Mouse (Mus musculus) hindbrain, embryonic 12.5 days (tissue): Measurements from ENCODE around the gene Epb41l3. TPM values are rescaled to one million over a fixed set of nuclear protein-coding genes. Genes with fewer than 3 reads are reported as not detected.

ENCODE experiments used
- ATAC-seq: fragments of 200-750 bp; cut with Nextera tagmentation; 2 replicates; pipeline ENCODE4 v1.8.0; 2017; ENCODE audit warnings: moderate TSS enrichment; ENCODE audit not compliant: low FRiP score
- H3K27ac ChIP-seq: fragments of 300-500 bp; sonication (generic); 2 replicates; pipeline ENCODE4 v1.5.1; 2016; ENCODE audit warnings: mild to moderate bottlenecking
- H3K27me3 ChIP-seq: fragments of 300-500 bp; sonication (generic); 2 replicates; pipeline ENCODE4 v1.6.1; 2016; ENCODE audit warnings: mild to moderate bottlenecking
- H3K36me3 ChIP-seq: fragments of 300-500 bp; sonication (generic); 2 replicates; pipeline ENCODE4 v1.6.1; 2016; ENCODE audit warnings: mild to moderate bottlenecking
- H3K4me1 ChIP-seq: fragments of 300-500 bp; sonication (generic); 2 replicates; pipeline ENCODE4 v1.6.1; 2016
- H3K4me2 ChIP-seq: fragments of 300-500 bp; sonication (generic); replicated peaks from 2 replicates; pipeline ENCODE4 v1.6.1; 2016; ENCODE audit warnings: mild to moderate bottlenecking
- H3K4me3 ChIP-seq: fragments of 300-500 bp; sonication (generic); 2 replicates; pipeline ENCODE4 v1.5.1; 2016; ENCODE audit warnings: mild to moderate bottlenecking
- H3K9ac ChIP-seq: fragments of 300-500 bp; sonication (generic); 2 replicates; pipeline ENCODE4 v1.6.1; 2016; ENCODE audit warnings: mild to moderate bottlenecking, moderate library complexity
- H3K9me3 ChIP-seq: fragments of 300-500 bp; sonication (generic); replicated peaks from 2 replicates; pipeline ENCODE4 v1.6.1; 2016; ENCODE audit warnings: mild to moderate bottlenecking
- WGBS: fragments of 180-500 bp; shearing (Covaris S2); methylation state at CpG from one replicate; pipeline ENCODE4 v1.1.7; 2016; 5-methylcytosine and 5-hydroxymethylcytosine counted together
- polyA plus RNA-seq: library from polyadenylated mRNA; unstranded; fragments of >200 nt; fragmentation: Nextera tagmentation; extraction: Ambion mirVana; gene quantifications from 2 replicates; pipeline ENCODE4 v1.2.1, GENCODE M21; 2016

Gene Epb41l3
- polyA plus RNA-seq, 1 experiment from 2014 or later, result 104 TPM

DNA sequence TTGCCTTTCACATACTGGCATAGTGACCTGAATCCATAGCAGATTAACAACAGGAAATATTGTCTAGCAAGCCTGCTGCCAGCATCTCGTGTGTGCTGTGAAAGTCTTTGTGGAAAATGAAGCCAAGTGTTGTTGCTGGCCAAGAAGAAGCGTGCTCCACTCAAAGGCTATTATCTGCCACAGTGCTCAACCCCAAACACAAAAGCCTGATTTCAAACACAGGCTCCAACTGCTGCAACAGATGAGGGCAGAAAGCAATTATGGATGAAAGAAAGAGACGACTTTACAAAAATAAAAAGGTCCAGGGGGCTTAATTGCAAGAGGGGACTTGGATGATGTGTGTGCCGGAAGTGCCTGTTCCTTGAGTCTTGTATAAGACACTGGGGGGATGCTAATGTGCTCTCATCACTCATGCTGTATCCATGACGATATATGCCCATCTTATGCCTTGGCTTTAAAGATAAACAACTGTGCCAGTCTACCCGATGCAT, 154.7 kb downstream of the Epb41l3 start:
- WGBS, result 37% methylated on average over 6 of the region's 6 CpGs
- no peak for ATAC-seq
- H3K9me3 ChIP-seq, result no peaks in the 10 kb centered on the region
- H3K27me3 ChIP-seq, result no peaks in the 10 kb centered on the region
- no peak overlapping the region for H3K4me3 ChIP-seq
- H3K4me2 ChIP-seq, result no peak overlapping the region
- H3K9ac ChIP-seq, result no peak overlapping the region
- H3K27ac ChIP-seq, result peak overlapping the region; percentile 25
- H3K36me3 ChIP-seq, result no peaks in the 10 kb centered on the region
- peaks cover 31% of the 10 kb centered on the region for H3K4me1 ChIP-seq

DNA sequence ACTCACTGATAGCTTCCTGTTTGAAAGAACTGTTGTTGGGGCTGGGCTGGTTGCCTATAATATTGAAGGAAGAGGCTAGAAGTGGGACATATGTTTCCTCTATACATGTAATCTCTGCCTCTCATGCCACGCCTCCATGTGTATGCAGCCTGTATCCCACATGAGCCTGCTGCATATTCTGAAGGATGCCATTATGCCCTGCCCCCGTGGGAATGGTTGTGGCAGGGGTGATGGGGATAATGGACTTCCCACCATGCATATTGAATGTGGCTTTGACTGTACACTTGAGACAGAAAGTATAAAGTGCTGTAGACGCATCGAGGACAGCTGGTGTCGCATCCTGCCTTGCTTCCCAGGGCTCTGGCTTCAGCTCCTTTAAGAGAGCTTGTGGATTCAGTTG, 155.9 kb downstream of the Epb41l3 start:
- no peak overlapping the region for H3K4me3 ChIP-seq
- no peak; the same call in 1 of the 2 replicates for ATAC-seq
- H3K9ac ChIP-seq, result no peak overlapping the region
- H3K4me1 ChIP-seq, result peaks cover 31% of the 10 kb centered on the region
- no peaks in the 10 kb centered on the region for H3K9me3 ChIP-seq
- no peaks in the 10 kb centered on the region for H3K27me3 ChIP-seq
- no peak overlapping the region for H3K4me2 ChIP-seq
- peak overlapping the region; percentile 30; the same call in 1 of the 2 replicates for H3K27ac ChIP-seq
- WGBS, result 66% methylated on average over 5 of the region's 5 CpGs
- no peaks in the 10 kb centered on the region for H3K36me3 ChIP-seq

DNA sequence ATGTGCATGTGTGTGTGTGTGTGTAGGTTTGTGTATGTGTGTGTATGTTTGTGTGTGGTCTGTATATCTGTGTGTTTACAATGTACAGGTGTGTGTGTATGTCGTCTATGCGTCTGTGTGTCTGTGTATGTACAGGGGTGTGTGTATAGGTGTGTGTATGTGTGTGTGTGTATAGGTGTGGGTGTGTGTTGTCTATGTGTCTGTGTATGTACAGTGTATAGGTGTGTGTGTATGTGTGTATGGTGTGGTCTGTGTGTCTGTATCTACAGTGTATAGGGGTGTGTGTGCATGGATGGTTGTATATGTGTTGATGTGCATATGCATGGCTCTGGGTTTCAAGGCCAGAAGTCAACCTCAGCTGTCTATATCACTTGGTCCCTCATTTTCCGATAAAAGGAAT, 161.7 kb downstream of the Epb41l3 start:
- ATAC-seq, result no peak
- Histone ChIP-seq H3K9ac (no peak overlapping the region), H3K4me1 (no peaks in the 10 kb centered on the region), H3K4me2 (no peak overlapping the region), H3K27me3 (0 out of 2 replicates have a peak, but pooled peaks cover 3% of the 10 kb centered on the region), H3K36me3 (no peaks in the 10 kb centered on the region), H3K4me3 (no peak overlapping the region), H3K27ac (no peak overlapping the region), H3K9me3 (no peaks in the 10 kb centered on the region)
- 95% methylated on average over 3 of the region's 3 CpGs for WGBS

DNA sequence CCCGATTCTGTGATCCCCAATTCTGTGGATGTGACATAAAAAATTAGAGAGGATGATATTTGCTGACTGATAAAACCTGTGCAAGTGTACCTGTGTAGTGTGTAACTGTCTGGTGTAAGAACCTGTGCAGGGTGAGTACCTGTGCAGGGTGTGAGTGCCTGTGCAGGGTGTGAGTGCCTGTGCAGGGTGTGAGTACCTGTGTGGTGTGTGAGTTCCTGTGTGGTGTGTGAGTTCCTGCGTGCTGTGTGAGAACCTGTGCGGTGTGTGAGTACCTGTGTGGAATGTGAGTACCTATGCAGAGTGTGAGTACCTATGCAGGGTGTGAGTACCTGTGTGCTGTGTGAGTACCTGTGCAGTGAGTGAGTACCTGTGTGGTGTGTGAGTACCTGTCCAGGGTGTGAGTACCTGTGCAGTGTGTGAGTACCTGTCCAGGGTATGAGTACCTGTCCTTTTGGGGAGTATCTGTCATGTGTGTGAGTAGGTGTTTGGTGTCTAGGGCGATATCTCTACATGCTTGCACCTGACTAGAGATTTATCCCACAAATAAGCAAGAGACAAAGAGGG, 163.4 kb downstream of the Epb41l3 start:
- Histone ChIP-seq H3K9ac (no peak overlapping the region), H3K9me3 (no peaks in the 10 kb centered on the region), H3K27me3 (0 out of 2 replicates have a peak, but pooled peaks cover 3% of the 10 kb centered on the region), H3K4me2 (no peak overlapping the region), H3K4me3 (no peak overlapping the region), H3K27ac (no peak overlapping the region), H3K36me3 (no peaks in the 10 kb centered on the region), H3K4me1 (no peaks in the 10 kb centered on the region)
- ATAC-seq, result no peak
- WGBS, result 95% methylated on average over 4 of the region's 4 CpGs

DNA sequence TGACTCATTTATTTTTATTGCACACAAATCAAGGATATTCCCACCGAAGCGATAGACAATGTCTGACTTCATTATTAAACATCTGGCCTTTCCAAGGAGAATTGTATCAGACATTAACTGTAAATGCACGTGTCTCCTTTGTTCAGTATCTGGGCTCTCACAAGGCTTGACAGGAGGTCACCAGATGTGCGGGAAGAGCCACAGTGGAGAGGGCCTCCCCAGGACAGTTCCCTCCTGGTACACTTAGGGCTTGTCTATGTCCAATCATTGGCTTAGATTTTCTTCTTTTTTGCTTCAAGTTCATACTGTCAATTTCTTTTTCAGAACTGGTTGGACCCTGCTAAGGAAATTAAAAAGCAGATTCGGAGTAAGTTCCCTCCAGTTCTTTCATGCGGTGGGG, 163.9 kb downstream of the Epb41l3 start:
- Histone ChIP-seq H3K9me3 (no peaks in the 10 kb centered on the region), H3K4me1 (no peaks in the 10 kb centered on the region), H3K9ac (no peak overlapping the region), H3K4me3 (no peak overlapping the region), H3K4me2 (no peak overlapping the region), H3K27ac (no peak overlapping the region), H3K36me3 (no peaks in the 10 kb centered on the region), H3K27me3 (0 out of 2 replicates have a peak, but pooled peaks cover 3% of the 10 kb centered on the region)
- WGBS, result 83% methylated on average over 6 of the region's 6 CpGs
- no peak for ATAC-seq

DNA sequence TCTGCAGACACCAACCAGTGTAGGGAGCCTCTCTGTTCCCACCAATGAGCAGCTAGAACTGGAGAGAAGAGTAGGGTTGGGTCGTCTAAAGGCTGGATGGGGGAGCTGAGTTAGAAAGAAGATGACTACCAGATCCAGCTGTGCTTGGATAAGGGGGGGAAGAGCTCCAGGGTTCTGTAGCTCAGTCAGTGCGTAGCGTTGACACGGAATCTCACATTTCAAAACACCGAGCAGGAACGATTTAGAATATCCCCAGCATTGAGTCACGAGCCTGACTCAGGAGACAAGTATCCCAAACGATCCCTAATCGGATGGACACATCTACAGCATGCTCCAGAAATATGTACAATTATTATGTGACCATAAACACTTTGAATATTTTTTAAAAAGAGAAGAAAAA, 180.4 kb downstream of the Epb41l3 start:
- Histone ChIP-seq H3K27me3 (no peaks in the 10 kb centered on the region), H3K4me3 (no peak overlapping the region)
- ATAC-seq, result no peak

DNA sequence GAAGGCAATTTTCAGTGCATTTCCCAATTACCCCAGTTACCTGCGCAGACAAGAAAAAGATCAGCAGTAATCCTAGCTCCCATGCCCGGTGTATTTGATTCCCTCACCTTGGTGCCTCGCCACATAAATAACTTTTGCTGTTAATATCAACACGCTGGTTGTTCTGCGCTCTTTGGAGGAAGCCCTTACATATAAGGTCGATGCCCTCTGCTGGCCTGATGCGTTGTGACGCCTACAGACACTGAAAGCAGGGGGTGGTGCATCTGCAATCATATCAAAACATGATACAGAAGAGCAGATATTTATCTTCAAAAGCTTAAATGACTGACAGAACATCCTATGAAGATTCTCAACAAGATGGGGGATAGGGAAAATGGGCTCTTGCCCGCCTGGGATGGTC, 181.0 kb downstream of the Epb41l3 start:
- no peak overlapping the region for H3K4me2 ChIP-seq
- ATAC-seq, result 0 out of 2 replicates have a peak, but pooled peaks have one; percentile 8
- H3K27ac ChIP-seq, result no peak overlapping the region
- no peak overlapping the region for H3K4me3 ChIP-seq
- H3K9ac ChIP-seq, result no peak overlapping the region
- no peaks in the 10 kb centered on the region for H3K36me3 ChIP-seq
- 56% methylated on average over 9 of the region's 9 CpGs for WGBS
- no peaks in the 10 kb centered on the region for H3K9me3 ChIP-seq
- H3K4me1 ChIP-seq, result peaks cover 3% of the 10 kb centered on the region; the same call in 1 of the 2 replicates
- no peaks in the 10 kb centered on the region for H3K27me3 ChIP-seq

More for the DNA sequence above, 180.4 kb downstream of the Epb41l3 start:
- no peaks in the 10 kb centered on the region for H3K36me3 ChIP-seq
- H3K9ac ChIP-seq, result no peak overlapping the region
- H3K27ac ChIP-seq, result no peak overlapping the region
- no peak overlapping the region for H3K4me2 ChIP-seq
- peaks cover 3% of the 10 kb centered on the region; the same call in 1 of the 2 replicates for H3K4me1 ChIP-seq
- H3K9me3 ChIP-seq, result no peaks in the 10 kb centered on the region
- WGBS, result 72% methylated on average over 9 of the region's 9 CpGs

DNA sequence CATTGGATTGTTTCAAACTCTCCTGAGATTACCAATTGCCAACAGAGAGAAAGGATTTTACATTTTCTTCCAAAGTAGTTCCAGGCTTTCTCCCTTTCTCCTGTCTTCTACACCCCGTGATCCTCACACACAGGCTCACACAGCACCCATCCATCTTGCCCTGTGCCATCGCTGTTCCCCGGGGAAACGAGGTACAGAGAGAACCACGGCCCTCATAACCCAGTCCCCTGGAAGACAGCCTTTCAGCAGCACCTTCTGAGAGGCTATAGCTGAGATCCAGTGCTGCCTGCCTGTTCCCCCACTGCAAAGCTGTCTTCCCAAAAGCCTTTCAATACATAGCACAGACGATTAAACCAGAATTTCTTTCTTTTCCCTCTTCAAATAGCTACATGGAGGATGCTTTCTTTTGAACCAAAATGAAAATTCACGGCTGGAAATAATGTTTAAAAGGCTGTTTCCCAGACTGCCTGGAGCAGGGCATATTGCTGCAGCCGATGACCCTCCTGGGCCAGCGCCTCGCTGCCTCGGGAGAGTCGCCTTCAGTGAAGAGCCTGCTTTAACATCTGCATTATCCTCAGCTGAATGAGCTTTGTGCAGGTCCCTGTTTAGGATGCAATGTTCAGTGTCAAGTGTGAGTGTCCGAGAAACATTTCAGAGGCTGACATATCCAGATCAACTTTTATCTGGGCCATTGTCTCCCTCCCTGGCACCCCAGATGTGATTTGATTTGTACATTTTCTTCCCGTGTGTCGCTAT, 188.5 kb downstream of the Epb41l3 start:
- H3K4me2 ChIP-seq, result no peak overlapping the region
- H3K4me3 ChIP-seq, result no peak overlapping the region
- 43% methylated on average over 15 of the region's 15 CpGs for WGBS
- peaks cover 17% of the 10 kb centered on the region for H3K4me1 ChIP-seq
- H3K9me3 ChIP-seq, result no peaks in the 10 kb centered on the region
- peak overlapping the region; percentile 36; the same call in 1 of the 2 replicates for H3K27ac ChIP-seq
- H3K27me3 ChIP-seq, result no peaks in the 10 kb centered on the region
- ATAC-seq, result peak; percentile 57; the same call in 1 of the 2 replicates
- 0 out of 2 replicates have a peak overlapping the region, but pooled peaks have one; percentile 1 for H3K9ac ChIP-seq
- no peaks in the 10 kb centered on the region for H3K36me3 ChIP-seq

DNA sequence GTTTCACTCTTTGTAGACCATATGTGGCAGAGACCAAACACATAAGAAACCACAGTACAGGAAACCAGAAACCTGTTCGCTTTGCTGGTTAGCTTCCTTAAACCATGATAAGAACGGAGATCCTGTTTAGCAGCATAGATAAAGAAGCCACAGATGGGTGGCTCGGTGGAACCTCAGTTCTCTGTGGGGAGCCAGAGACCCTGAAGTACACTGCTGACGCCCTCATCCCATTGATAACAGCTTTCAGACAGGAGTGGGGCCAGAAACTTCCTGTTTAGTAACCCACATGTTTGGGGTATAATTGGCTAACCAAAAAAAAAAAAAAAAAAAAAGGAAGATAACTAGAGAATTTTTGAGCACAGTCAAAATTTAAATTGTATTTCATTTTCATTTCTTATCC, 189.7 kb downstream of the Epb41l3 start:
- H3K27me3 ChIP-seq, result no peaks in the 10 kb centered on the region
- no peak overlapping the region for H3K4me3 ChIP-seq
- H3K4me2 ChIP-seq, result no peak overlapping the region
- H3K9me3 ChIP-seq, result no peaks in the 10 kb centered on the region
- no peak overlapping the region for H3K9ac ChIP-seq
- H3K36me3 ChIP-seq, result no peaks in the 10 kb centered on the region
- no peak for ATAC-seq
- WGBS, result 57% methylated on average over 4 of the region's 4 CpGs
- no peak overlapping the region for H3K27ac ChIP-seq
- peaks cover 17% of the 10 kb centered on the region for H3K4me1 ChIP-seq

DNA sequence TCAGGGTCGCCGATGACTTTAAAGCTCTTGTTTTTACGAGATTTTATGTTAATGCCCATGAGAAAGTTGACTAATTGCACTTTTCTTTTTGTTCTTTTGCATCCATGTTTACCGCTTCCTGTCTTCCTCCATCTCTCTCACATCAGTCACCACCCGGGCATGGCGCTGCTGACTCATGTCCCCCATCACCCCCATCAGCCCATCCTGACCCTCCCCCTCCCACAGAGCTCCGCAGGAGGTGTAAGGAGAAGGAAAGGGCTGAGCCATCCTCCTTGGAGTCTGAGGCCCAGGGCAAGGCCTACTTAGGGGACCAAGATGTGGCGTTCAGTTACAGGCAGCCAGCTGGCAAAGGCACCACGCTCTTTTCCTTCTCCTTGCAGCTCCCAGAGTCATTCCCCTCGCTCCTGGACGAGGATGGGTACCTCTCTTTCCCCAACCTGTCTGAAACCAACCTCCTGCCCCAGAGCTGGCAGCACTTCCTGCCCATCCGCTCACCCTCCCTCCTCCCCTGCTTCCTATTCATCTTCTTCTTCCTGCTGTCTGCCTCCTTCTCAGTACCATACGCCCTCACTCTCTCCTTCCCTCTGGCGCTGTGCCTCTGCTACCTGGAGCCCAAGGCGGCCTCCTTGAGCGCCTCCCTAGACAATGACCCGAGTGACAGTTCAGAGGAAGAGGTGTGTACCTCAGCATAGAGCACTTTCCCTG, 190.4 kb downstream of the Epb41l3 start:
- Histone ChIP-seq H3K4me3 (no peak overlapping the region), H3K36me3 (peaks cover 6% of the 10 kb centered on the region; the same call in 1 of the 2 replicates), H3K27me3 (no peaks in the 10 kb centered on the region), H3K4me2 (no peak overlapping the region), H3K9me3 (no peaks in the 10 kb centered on the region), H3K4me1 (peaks cover 17% of the 10 kb centered on the region), H3K27ac (no peak overlapping the region), H3K9ac (no peak overlapping the region)
- WGBS, result 45% methylated on average over 17 of the region's 17 CpGs
- no peak for ATAC-seq

DNA sequence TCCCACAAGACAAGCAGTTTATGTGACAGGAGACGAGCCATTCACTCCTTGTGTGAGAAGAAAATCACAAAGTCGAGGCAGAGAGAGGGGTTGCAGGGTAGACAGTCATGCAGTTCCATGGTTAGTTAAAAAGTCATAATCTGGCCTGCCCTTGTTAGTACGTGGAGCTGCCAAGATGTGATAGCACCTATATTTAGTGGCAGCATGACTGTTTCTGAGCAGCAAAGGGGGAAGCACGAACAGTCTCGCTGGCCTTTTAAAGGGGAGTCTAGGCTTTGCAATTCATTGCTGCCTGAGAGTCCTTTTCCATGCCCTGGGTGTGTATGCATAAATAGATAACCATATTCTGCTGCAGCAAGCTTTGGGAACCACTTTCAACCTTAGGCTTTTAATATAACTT, 191.5 kb downstream of the Epb41l3 start:
- H3K4me3 ChIP-seq, result no peak overlapping the region
- no peak overlapping the region for H3K9ac ChIP-seq

DNA sequence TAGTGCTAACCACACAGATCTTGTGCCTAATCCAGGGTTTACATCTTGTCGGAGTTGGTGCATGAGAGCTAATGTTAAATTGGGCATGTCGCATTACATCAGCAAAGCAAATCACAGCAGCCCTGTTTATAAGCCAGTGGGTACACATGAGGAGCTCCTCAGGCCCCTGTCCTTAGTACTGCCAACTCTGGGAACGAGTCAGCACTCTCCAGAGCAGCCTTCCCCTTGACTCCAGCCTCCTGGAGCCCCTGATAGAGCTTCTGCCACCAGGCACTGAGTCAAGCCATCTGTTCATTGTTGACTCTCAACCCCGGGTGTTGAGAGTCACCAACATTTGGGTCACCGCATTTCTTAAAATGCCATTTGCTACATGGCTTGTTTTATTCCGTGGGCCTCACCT, 192.0 kb downstream of the Epb41l3 start:
- no peak overlapping the region for H3K4me3 ChIP-seq
- no peaks in the 10 kb centered on the region for H3K9me3 ChIP-seq
- H3K27me3 ChIP-seq, result no peaks in the 10 kb centered on the region
- no peak overlapping the region for H3K9ac ChIP-seq
- H3K4me1 ChIP-seq, result peaks cover 17% of the 10 kb centered on the region
- peaks cover 6% of the 10 kb centered on the region; the same call in 1 of the 2 replicates for H3K36me3 ChIP-seq
- H3K27ac ChIP-seq, result no peak overlapping the region
- H3K4me2 ChIP-seq, result no peak overlapping the region
- no peak for ATAC-seq
- 51% methylated on average over 6 of the region's 6 CpGs for WGBS

More for the DNA sequence above, 191.5 kb downstream of the Epb41l3 start:
- peaks cover 17% of the 10 kb centered on the region for H3K4me1 ChIP-seq
- H3K27ac ChIP-seq, result no peak overlapping the region
- no peak for ATAC-seq
- H3K9me3 ChIP-seq, result no peaks in the 10 kb centered on the region
- WGBS, result 75% methylated on average over 5 of the region's 5 CpGs
- H3K36me3 ChIP-seq, result peaks cover 6% of the 10 kb centered on the region; the same call in 1 of the 2 replicates
- no peak overlapping the region for H3K4me2 ChIP-seq
- no peaks in the 10 kb centered on the region for H3K27me3 ChIP-seq
